Mouse (Mus musculus) left cerebral cortex, postnatal 14 days (tissue): ENCODE measurements at regions not wholly inside any gene's neighbourhood (a gene's known extent, or its start where the extent isn't known, plus 50 kb on each side); places are given as distances from the start of the nearest gene placed in this dataset.
"Not testable (repeated sequence)": the region's sequence is repeated elsewhere in the genome, so short reads cannot be mapped to it uniquely, and the experiment has no call there.

ENCODE experiments used
- DNase-seq, 2 experiments: peaks; one replicate each; pipeline ENCODE4 v3.0.0; 2021 to 2022; ENCODE audit warnings: low spot score in 2 of 2, mixed read lengths in 1 of 2
- intact Hi-C: fragments of 180-260 bp; cut with DNase I; formaldehyde crosslinking; loops from one replicate; pipeline ENCODE4 v1.15.1; 2025

- intact Hi-C loops, result loop anchor here (5.0 kb wide), 1 partner anchor 74 kb away; no protein-coding TSS in a partner anchor
- DNase-seq, result no peak
Measured at GRCm38 (mm10) chr16:76958597-76959392, 54.7 kb upstream of the Usp25 start.

GRCm38 (mm10) chr16:76957491-76957890, 56.0 kb upstream of the Usp25 start:
- intact Hi-C loops, result loop anchor here (5.0 kb wide), 1 partner anchor 75 kb away; no protein-coding TSS in a partner anchor
- no peak for DNase-seq

- intact Hi-C loops, result loop anchor here (5.0 kb wide), 1 partner anchor 75 kb away; no protein-coding TSS in a partner anchor
Measured at GRCm38 (mm10) chr16:76957090-76957489, 56.4 kb upstream of the Usp25 start.

GRCm38 (mm10) chr16:76950836-76951486, 62.5 kb upstream of the Usp25 start:
- intact Hi-C loops, result loop anchor here (5.0 kb wide), 1 partner anchor 61 kb away; the partner anchor contains the start of gene Usp25
- peak; percentile 55 to 76 for DNase-seq

More at GRCm38 (mm10) chr16:76957090-76957489, 56.4 kb upstream of the Usp25 start:
- DNase-seq, result no peak

- intact Hi-C loops, result no loop called here
Measured at GRCm38 (mm10) chr16:76947011-76947410, 66.5 kb upstream of the Usp25 start.

GRCm38 (mm10) chr16:76938128-76938527, 75.4 kb upstream of the Usp25 start:
- intact Hi-C loops, result no loop called here
- DNase-seq, result peak in 1 of 2 experiments; percentile 40

More at GRCm38 (mm10) chr16:76947011-76947410, 66.5 kb upstream of the Usp25 start:
- peak in 1 of 2 experiments; percentile 35 for DNase-seq

GRCm38 (mm10) chr16:76927901-76928300, 85.6 kb upstream of the Usp25 start:
- DNase-seq, result no peak

GRCm38 (mm10) chr16:76920137-76920536, 93.4 kb upstream of the Usp25 start:
- intact Hi-C loops, DNase-seq: not testable (repeated sequence)

More at GRCm38 (mm10) chr16:76927901-76928300, 85.6 kb upstream of the Usp25 start:
- intact Hi-C loops, result no loop called here

- DNase-seq, result no peak
- intact Hi-C loops, result no loop called here
Measured at GRCm38 (mm10) chr16:76918598-76918997, 94.9 kb upstream of the Usp25 start.

- intact Hi-C loops, result no loop called here
- DNase-seq, result no peak
Measured at GRCm38 (mm10) chr16:76914311-76914710, 99.2 kb upstream of the Usp25 start.

GRCm38 (mm10) chr16:76905205-76905996, 108.1 kb upstream of the Usp25 start:
- intact Hi-C loops, result loop anchor here (10.0 kb wide), 1 partner anchor 109 kb away; the partner anchor contains the start of gene Usp25
- no peak for DNase-seq

GRCm38 (mm10) chr16:76899083-76899482, 114.4 kb upstream of the Usp25 start:
- intact Hi-C loops, result loop anchor here (5.0 to 10.0 kb wide), 2 partner anchors 1124 to 1282 kb away; no protein-coding TSS in a partner anchor
- DNase-seq, result peak in 1 of 2 experiments; percentile 48

GRCm38 (mm10) chr16:76896305-76896704, 117.2 kb upstream of the Usp25 start:
- DNase-seq, result no peak
- intact Hi-C loops, result loop anchor here (5.0 to 10.0 kb wide), 2 partner anchors 1122 to 1279 kb away; no protein-coding TSS in a partner anchor

- intact Hi-C loops, result loop anchor here (5.0 to 10.0 kb wide), 2 partner anchors 1121 to 1278 kb away; no protein-coding TSS in a partner anchor
- DNase-seq, result no peak
Measured at GRCm38 (mm10) chr16:76895781-76896180, 117.7 kb upstream of the Usp25 start.

- intact Hi-C loops, result no loop called here
- no peak for DNase-seq
Measured at GRCm38 (mm10) chr16:76878576-76878975, 134.9 kb upstream of the Usp25 start.

- intact Hi-C loops, result no loop called here
- DNase-seq, result no peak
Measured at GRCm38 (mm10) chr16:76875397-76876018, 138.0 kb upstream of the Usp25 start.

- intact Hi-C loops, result loop anchor here (2.0 to 10.0 kb wide), 3 partner anchors 494 to 1092 kb away; partner anchors contain the start of gene Nrip1
- DNase-seq, result no peak
Measured at GRCm38 (mm10) chr16:76866465-76866802, 147.1 kb upstream of the Usp25 start.

GRCm38 (mm10) chr16:76865731-76866464, 147.6 kb upstream of the Usp25 start:
- intact Hi-C loops, result loop anchor here (2.0 to 10.0 kb wide), 3 partner anchors 493 to 1091 kb away; partner anchors contain the start of gene Nrip1
- DNase-seq, result peak; percentile 70 to 71
